Mouse (Mus musculus): ENCODE results near the gene Aff1.

- TF ChIP-seq CTCF (IDR thresholded peaks at IDR 0.05; ENCODE audit: insufficient read depth, low read depth, low read length): no peak
- TF ChIP-seq POLR2A (IDR thresholded peaks at IDR 0.05; ENCODE audit: insufficient read depth, low read depth, low read length): no peak
Observed at GRCm38 (mm10) chr5:103829158-103829557, 137.0 kb downstream of the Aff1 start.

All from olfactory bulb, adult 2 months (tissue).